Mouse (Mus musculus): ENCODE data around the gene Tmem274. TPM values are rescaled to one million over a fixed set of nuclear protein-coding genes. Genes with fewer than 3 reads are reported as not detected.
A peak's percentile ranks its signal among the peaks of the same experiment; 100 is the strongest.
"Not testable (repeated sequence)": the region's sequence is repeated elsewhere in the genome, so short reads cannot be mapped to it uniquely, and the experiment has no call there.

The Tmem274 gene
- total and polyA plus RNA-seq, 2 experiments from 2014 or later: not detected

DNA sequence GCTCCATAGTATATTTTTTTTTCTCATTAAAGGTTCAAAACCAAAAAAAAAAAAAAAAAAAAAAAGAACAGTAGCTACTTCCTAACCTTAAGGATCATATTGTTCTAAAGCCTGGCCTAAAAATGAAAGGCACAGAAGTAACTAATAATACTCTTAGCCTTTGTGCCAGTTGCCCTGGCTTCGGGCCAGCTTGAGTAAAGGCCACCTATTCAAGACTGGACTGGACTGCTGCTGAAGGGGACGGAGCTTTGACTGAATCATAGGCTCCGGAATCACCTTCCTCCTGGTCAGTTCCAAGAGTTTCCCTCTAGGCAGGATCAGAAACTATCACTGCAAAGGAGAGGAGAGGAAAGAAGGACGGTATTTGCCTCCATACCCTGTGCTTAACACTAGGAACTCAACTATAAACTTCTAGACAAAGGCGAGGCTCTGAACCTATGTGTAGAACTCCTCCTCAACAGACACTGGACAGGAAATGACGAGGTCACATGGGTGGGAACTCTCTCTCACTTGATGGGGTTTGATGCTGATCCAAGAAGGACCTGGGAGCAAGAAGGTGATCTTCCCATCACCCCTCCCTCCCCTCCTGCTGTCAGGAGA is 19.2 kb upstream of the Tmem274 start:
- WGBS: 71% methylated on average over 6 of the region's 6 CpGs
- no peak for ATAC-seq
- Histone ChIP-seq H3K4me2 (ENCODE audit: low read depth) (no peak overlapping the region), H3K4me3 (ENCODE audit: low read depth, low read length) (no peak overlapping the region), H3K27me3 (ENCODE audit: insufficient read depth, low read length) (no peaks in the 10 kb centered on the region), H3K9ac (no peak overlapping the region), H3K4me1 (ENCODE audit: insufficient read depth) (no peaks in the 10 kb centered on the region), H3K9me3 (ENCODE audit: low read length) (no peaks in the 10 kb centered on the region), H3K36me3 (ENCODE audit: insufficient read depth) (no peaks in the 10 kb centered on the region), H3K27ac (ENCODE audit: low read depth, low read length) (no peak overlapping the region)
- DNase-seq: no peak
- TF ChIP-seq CTCF (IDR thresholded peaks at IDR 0.05; ENCODE audit: low read depth): no peak

DNA sequence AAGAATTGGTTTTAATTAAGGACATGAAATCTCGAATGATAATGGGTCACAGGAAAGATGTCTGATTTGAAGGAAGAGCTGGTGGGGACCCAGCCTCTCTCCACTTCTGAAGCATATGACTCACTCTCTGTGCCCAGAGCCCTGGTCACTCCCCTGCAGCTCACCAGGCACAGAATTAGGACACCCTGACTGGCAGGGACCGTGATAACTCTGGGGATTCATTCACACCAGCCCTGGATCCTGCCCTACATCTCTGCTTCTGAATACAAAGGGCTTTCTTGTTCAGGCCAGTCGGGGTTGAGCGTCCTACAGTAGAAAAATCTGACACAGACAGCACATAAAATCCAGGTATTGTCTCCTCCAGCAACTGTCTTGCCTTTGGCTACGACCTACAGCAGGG is 18.7 kb upstream of the Tmem274 start:
- no peak for TF ChIP-seq CTCF (IDR thresholded peaks at IDR 0.05; ENCODE audit: low read depth)
- H3K4me2 ChIP-seq (ENCODE audit: low read depth): no peak overlapping the region
- no peaks in the 10 kb centered on the region for H3K9me3 ChIP-seq (ENCODE audit: low read length)
- DNase-seq: no peak
- H3K4me1 ChIP-seq (ENCODE audit: insufficient read depth): no peaks in the 10 kb centered on the region
- ATAC-seq: no peak; the same call in 1 of the 2 replicates
- no peak overlapping the region for H3K4me3 ChIP-seq (ENCODE audit: low read depth, low read length)
- 59% methylated on average over 5 of the region's 5 CpGs for WGBS
- H3K36me3 ChIP-seq (ENCODE audit: insufficient read depth): no peaks in the 10 kb centered on the region
- H3K27ac ChIP-seq (ENCODE audit: low read depth, low read length): no peak overlapping the region
- no peak overlapping the region for H3K9ac ChIP-seq
- no peaks in the 10 kb centered on the region for H3K27me3 ChIP-seq (ENCODE audit: insufficient read depth, low read length)

DNA sequence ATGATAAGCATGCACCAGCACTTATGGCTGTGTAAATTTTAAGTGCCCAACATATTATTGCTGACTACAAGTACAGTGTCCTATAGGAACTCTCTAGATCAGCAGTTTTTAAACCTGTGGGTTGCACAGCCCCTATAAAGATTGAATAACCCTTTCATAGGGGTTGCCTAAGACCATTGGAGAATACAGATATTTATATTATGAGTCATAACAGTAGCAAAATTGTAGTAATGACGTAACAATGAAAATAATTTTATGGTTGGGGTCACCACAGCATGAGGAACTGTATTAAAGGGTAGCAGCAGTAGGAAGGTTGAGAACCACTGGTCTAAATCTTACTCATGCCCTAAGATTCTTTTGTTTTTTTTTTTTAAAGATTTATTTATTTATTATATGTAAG is 17.8 kb upstream of the Tmem274 start:
- H3K4me3 ChIP-seq (ENCODE audit: low read depth, low read length): no peak overlapping the region
- ATAC-seq (no peak), DNase-seq (no peak)
- H3K4me2 ChIP-seq (ENCODE audit: low read depth): no peak overlapping the region
- H3K4me1 ChIP-seq (ENCODE audit: insufficient read depth): no peaks in the 10 kb centered on the region
- no peak for TF ChIP-seq CTCF (IDR thresholded peaks at IDR 0.05; ENCODE audit: low read depth)
- H3K9me3 ChIP-seq (ENCODE audit: low read length): no peaks in the 10 kb centered on the region
- no peak overlapping the region for H3K27ac ChIP-seq (ENCODE audit: low read depth, low read length)
- no peaks in the 10 kb centered on the region for H3K36me3 ChIP-seq (ENCODE audit: insufficient read depth)
- WGBS: 94% methylated on average over 1 of the region's 1 CpGs
- no peak overlapping the region for H3K9ac ChIP-seq
- H3K27me3 ChIP-seq (ENCODE audit: insufficient read depth, low read length): no peaks in the 10 kb centered on the region

DNA sequence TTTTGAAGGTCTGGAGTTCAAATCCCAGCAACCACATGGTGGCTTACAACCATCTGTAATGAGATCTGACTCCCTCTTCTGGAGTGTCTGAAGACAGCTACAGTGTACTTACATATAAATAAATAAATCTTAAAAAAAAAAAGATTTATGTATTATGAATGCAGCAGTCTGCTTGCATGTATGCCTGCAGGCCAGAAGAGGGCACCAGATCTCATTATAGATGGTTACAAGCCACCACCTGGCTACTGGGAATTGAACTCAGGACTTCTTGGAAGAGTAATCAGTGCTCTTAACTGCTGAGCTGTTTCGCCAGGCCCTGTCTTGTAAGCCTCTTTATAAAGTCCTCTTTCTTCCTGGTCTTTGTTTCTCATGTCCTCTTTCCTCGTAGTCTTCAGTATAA is 16.7 kb upstream of the Tmem274 start:
- ATAC-seq; H3K36me3 ChIP-seq (ENCODE audit: insufficient read depth); H3K4me2 ChIP-seq (ENCODE audit: low read depth); DNase-seq; H3K4me1 ChIP-seq (ENCODE audit: insufficient read depth); H3K9ac ChIP-seq; H3K27ac ChIP-seq (ENCODE audit: low read depth, low read length); H3K4me3 ChIP-seq (ENCODE audit: low read depth, low read length); H3K9me3 ChIP-seq (ENCODE audit: low read length); H3K27me3 ChIP-seq (ENCODE audit: insufficient read depth, low read length): not testable (repeated sequence)
- TF ChIP-seq CTCF (IDR thresholded peaks at IDR 0.05; ENCODE audit: low read depth): peak; percentile 22; the same call in 1 of the 2 replicates
- 100% methylated on average over 2 of the region's 2 CpGs for WGBS

DNA sequence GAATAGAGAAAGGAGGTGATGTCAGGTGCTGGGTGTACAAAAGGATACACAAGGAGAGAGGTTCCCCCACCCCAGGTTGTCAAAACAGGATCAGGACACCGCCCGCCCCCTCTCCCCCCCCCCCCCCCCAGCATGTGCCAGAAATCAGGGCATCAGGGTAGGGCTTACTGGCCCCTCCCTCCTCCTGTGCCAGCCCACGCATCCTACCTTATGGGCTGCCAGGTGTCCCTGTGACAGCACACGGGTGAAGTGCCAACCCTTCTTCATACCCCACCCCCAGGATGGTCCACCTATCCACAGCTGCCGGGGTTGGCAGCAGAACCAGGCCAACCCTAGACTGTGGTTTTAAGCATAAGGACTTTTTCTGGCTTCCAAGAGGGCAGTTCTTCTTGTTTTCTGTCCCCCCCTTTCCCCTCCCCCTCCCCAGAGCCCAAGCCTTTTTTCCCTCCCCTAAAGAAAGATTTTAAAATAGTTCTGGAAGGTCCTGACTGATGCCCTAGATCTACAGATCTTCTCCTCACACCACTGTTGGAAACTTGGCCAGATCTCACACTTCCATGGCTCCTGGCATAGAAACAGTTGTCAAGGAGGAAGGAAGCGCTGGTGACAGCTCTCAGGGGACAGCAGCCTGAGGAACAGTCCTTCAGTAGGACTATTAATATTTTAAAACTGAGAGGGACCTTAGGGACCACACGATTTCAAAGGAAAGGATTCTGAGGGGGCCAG is 15.4 kb upstream of the Tmem274 start:
- DNase-seq (no peak), ATAC-seq (no peak)
- Histone ChIP-seq H3K4me1 (ENCODE audit: insufficient read depth) (no peaks in the 10 kb centered on the region), H3K36me3 (ENCODE audit: insufficient read depth) (no peaks in the 10 kb centered on the region), H3K27me3 (ENCODE audit: insufficient read depth, low read length) (no peaks in the 10 kb centered on the region), H3K9me3 (ENCODE audit: low read length) (no peaks in the 10 kb centered on the region), H3K9ac (no peak overlapping the region), H3K4me2 (ENCODE audit: low read depth) (no peak overlapping the region), H3K4me3 (ENCODE audit: low read depth, low read length) (no peak overlapping the region), H3K27ac (ENCODE audit: low read depth, low read length) (no peak overlapping the region)
- TF ChIP-seq CTCF (IDR thresholded peaks at IDR 0.05; ENCODE audit: low read depth): no peak
- 60% methylated on average over 6 of the region's 7 CpGs for WGBS

DNA sequence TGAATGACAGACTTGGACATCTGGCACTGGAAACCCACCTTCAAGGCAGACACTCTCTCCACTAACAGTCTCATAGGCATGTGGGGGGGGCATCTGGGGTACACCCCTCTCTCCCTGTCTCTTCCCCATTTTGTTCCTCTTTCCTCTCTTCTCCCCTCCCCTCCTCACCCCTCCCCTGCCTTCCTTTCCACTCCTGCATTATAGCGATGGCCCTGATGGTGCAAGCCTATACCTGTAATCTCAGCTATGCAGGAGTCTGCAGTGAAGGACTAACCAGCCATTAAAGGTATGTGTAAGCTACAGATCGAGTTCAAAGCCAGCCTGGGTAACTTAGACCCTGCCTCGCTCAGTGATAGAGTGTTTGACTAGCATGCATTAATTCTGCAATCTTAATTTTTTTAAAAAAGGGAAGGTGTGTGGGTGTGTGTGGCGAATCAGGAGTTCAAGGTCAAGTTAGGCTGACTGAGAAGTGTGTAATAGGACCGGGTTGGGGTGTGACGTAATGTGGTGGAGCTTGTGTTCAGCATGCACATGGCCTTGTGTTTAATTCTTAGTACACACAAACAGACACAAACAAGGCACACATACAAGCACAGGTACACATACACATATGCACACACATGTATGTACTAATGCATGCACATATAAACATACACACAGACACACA is 14.7 kb upstream of the Tmem274 start:
- Histone ChIP-seq H3K9me3 (ENCODE audit: low read length) (no peaks in the 10 kb centered on the region), H3K4me2 (ENCODE audit: low read depth) (no peak overlapping the region), H3K27me3 (ENCODE audit: insufficient read depth, low read length) (no peaks in the 10 kb centered on the region), H3K4me1 (ENCODE audit: insufficient read depth) (no peaks in the 10 kb centered on the region), H3K9ac (no peak overlapping the region), H3K36me3 (ENCODE audit: insufficient read depth) (no peaks in the 10 kb centered on the region), H3K27ac (ENCODE audit: low read depth, low read length) (no peak overlapping the region), H3K4me3 (ENCODE audit: low read depth, low read length) (no peak overlapping the region)
- ATAC-seq (no peak), DNase-seq (no peak)
- TF ChIP-seq CTCF (IDR thresholded peaks at IDR 0.05; ENCODE audit: low read depth): no peak
- WGBS: 91% methylated on average over 6 of the region's 6 CpGs

DNA sequence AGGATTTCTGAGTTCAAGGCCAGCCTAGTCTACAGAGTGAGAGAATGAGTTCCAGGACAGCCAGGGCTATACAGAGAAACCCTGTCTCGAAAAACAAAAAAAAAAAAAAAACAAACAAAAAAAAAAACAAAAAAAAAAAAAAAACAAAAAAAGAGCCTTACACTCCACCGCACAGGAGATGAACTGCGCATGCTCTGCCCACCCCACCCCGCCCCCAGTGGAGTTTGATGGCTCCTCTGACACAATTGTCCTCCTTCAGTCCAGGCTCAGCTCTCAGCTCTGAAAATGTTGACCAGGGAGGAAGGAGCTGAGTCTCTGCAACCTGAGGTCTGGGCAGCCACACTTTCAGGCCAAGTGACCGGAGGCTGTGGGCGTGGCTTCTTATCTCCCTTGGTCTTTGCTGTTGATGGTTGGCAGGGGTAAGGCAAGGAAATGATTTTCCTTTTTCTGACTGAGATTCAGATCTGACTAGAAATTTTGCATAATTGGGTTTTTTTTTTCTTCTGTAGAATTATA is 13.7 kb upstream of the Tmem274 start:
- no peak overlapping the region for H3K9ac ChIP-seq
- H3K36me3 ChIP-seq (ENCODE audit: insufficient read depth): no peaks in the 10 kb centered on the region
- no peak overlapping the region for H3K4me2 ChIP-seq (ENCODE audit: low read depth)
- H3K9me3 ChIP-seq (ENCODE audit: low read length): no peaks in the 10 kb centered on the region
- H3K4me1 ChIP-seq (ENCODE audit: insufficient read depth): no peaks in the 10 kb centered on the region
- H3K27ac ChIP-seq (ENCODE audit: low read depth, low read length): no peak overlapping the region
- H3K27me3 ChIP-seq (ENCODE audit: insufficient read depth, low read length): no peaks in the 10 kb centered on the region
- no peak for ATAC-seq
- TF ChIP-seq CTCF (IDR thresholded peaks at IDR 0.05; ENCODE audit: low read depth): no peak
- no peak overlapping the region for H3K4me3 ChIP-seq (ENCODE audit: low read depth, low read length)
- WGBS: 84% methylated on average over 6 of the region's 6 CpGs
- DNase-seq: no peak
